Mouse (Mus musculus) gastrocnemius, postnatal 10 days (tissue): ENCODE results near the gene Papln. TPM values are rescaled to one million over a fixed set of nuclear protein-coding genes. Genes with fewer than 3 reads are reported as not detected.
A peak's percentile ranks its signal among the peaks of the same experiment; 100 is the strongest.

Experiments used
- DNase-seq: peaks from one replicate; pipeline ENCODE4 v3.0.0; 2021; ENCODE audit warnings: mixed read lengths
- total RNA-seq, 2 experiments: library from RNA; stranded (reverse); gene quantifications; 2 replicates each; pipeline ENCODE4 v1.2.3; 2021

Papln gene
- total RNA-seq, 2 experiments from 2014 or later, result 5.9 to 6.6 TPM

- DNase-seq, result no peak
These were observed 4.4 kb downstream of the Papln start for GRCm38 (mm10) chr12:83767833-83768232.

- no peak for DNase-seq
These were observed 4.9 kb downstream of the Papln start for GRCm38 (mm10) chr12:83768235-83768899.

DNA sequence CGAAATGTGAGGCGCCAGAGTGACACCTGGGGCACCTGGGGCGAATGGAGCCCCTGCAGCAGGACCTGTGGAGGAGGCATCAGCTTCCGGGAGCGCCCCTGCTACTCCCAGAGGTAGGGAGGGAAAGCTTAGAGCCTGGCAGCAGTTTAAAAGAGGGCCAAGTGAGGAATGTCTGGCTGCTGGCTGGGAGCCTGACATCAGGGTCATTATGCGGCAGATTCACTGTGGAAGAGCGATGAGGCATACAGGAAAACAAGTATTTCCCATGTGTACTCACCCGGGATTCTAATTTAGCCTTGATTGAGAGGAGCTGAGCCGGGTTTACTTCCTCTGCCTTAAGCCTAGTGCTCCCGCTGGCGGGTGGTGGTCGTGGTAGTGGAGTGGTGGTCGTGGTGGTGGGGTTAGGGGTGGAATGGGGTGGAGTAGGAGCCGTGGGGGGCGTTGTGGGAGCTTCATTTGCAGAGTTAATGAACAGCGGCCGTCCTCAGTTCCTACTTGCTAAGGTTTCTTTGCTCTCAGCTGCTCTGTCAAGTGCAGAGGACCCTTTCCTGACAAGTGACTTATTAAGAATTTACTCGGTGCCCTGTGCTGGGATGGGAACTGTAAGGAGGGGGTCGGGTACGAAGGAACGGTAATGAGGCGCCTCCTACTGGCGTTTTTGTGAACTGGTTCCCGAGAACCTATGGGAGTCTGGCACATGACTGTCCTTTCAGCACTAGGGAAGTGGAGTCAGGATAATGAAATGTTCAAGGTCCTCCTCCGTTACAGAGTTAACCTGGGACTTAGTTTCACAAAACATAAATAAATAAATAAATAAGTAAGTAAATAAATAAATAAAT is 7.2 kb downstream of the Papln start:
- DNase-seq, result peak; percentile 73

- no peak for DNase-seq
These were observed 12.2 kb downstream of the Papln start for GRCm38 (mm10) chr12:83775621-83776020.

- DNase-seq, result no peak
These were observed 13.3 kb downstream of the Papln start for GRCm38 (mm10) chr12:83776766-83777165.

GRCm38 (mm10) chr12:83780181-83780580 is 16.7 kb downstream of the Papln start:
- no peak for DNase-seq

GRCm38 (mm10) chr12:83781204-83781603 is 17.8 kb downstream of the Papln start:
- no peak for DNase-seq

GRCm38 (mm10) chr12:83781640-83782278 is 18.3 kb downstream of the Papln start:
- DNase-seq, result no peak

DNA sequence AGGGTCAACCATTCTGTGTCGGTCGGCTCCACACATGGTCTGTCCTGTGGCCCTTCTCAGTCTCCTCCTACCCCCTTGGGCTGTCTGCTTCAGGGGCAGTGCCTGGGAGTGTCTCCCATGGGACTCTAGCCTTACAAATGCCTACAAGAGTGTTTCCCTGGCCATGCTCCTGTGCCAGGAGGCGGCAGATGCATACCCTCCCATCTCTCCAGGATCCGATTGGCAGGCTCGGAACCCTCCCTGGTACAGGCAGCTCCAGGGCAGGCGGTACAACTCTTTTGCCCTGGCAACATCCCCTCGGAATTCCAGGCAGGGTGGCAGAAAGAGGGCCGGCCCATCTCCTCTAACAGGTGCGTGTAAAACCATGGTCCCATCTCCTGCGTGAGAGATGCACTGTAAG is 19.2 kb downstream of the Papln start:
- DNase-seq, result no peak

DNA sequence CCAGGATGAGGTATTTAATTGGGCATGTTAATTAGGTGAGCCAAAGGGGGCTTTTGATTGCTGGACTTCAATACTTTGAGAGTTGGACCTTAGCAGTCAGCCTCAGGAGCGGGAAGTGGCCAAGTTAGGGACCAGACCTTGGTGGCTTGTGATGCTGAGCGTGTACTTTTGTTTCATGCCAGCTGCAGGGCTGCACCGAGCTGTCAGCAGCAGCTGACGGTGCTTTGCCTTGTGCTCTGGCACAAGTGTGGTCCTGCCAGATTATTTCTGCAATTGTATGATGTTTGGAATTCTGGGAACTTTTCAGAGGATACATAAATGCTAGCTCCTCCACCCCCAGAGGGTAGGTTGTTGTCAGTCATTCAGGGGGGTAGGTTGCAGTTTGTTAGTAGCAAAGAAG is 21.9 kb downstream of the Papln start:
- no peak for DNase-seq

DNA sequence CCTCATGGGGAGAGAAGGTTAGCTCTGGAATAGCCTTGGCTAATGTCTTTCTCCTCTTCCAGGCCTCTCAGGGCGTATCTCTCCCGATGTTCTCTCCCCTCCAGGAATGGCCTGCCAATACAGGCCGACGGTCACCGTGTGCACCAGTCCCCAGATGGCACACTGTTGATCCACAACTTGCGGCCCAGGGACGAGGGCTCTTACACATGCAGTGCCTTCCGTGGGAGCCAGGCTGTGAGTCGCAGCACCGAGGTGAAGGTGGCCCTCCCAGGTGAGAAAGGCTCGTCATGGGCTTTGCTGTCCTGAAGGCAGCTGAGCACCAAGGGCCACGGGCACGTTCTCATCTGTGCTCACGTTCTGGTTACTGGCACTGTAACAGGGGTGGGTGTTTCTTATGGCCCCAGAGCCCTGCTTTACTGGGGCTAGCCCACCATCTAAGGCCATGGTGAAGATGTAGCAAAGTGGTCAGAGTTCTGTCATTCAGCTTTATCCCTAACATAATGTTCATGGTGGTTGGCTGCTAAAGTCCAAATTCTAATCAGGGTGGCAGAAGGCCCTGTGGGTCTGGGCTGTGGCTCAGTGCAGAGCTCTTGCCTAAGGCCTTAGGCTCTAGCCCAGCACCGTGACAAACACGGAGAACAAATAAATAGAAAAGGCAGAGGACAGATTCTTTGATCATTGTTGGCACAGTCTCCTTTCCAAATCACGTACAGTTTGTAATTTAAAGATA is 25.8 kb downstream of the Papln start:
- DNase-seq, result no peak

- no peak for DNase-seq
These were observed 26.3 kb downstream of the Papln start for GRCm38 (mm10) chr12:83789781-83790140.

DNA sequence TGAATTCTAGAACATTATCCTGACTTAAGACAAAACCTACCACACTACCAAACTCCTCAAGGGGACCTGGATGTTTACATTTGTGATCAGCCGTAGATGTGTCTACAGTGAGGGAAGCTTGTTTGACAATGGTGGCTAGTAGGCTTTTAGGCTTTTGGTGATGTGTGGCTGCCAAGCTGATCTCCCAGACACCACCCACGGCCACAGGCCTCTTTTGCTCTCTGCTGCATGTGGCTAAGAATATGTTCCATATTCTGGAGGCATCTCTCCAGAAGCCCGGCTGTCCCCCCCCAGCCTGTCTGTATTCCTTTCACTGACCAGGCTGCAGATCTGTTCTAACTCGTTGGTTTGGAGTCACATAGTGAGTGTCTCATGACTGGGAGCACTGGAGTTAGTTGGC is 27.3 kb downstream of the Papln start:
- DNase-seq, result no peak

DNA sequence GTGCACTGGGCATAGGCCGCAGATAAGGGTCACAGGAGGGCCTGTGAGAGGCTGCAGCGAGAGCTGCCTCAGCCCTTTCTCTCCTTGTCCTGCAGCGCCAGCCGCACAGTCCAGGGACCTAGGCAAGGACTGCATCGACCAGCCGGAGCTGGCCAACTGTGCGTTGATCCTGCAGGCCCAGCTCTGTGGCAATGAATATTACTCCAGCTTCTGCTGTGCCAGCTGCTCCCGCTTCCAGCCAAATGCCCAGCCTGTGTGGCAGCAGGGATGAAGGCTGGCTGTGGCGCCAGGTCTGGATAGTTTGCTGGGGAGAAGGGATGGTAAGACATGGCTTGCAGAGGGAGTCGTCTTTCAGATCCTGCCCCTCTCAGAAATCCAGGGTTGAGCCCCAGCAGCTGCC is 28.3 kb downstream of the Papln start:
- no peak for DNase-seq

- no peak for DNase-seq
These were observed 29.4 kb downstream of the Papln start for GRCm38 (mm10) chr12:83792706-83793410.

DNA sequence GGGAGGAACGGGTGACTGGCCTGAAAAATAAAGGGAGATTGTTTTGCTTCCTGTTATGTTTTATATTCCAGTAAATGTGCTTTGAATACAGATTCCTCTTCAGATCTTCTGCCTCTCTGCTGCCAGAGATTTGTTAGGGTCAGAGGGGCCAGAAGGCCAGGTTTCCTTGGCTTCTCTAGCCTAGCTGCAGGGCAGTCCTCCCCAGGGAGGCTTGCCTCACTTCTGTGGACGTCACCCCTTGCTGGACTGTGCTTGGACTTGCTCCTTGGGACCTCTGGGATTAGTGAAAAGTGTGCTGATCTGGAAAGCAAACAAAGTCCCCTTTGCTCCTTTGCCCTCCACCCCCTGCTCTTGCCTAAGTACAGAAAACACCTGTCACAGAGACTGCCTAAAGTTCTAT is 31.6 kb downstream of the Papln start:
- no peak for DNase-seq

GRCm38 (mm10) chr12:83795586-83795985 is 32.2 kb downstream of the Papln start:
- no peak for DNase-seq

DNA sequence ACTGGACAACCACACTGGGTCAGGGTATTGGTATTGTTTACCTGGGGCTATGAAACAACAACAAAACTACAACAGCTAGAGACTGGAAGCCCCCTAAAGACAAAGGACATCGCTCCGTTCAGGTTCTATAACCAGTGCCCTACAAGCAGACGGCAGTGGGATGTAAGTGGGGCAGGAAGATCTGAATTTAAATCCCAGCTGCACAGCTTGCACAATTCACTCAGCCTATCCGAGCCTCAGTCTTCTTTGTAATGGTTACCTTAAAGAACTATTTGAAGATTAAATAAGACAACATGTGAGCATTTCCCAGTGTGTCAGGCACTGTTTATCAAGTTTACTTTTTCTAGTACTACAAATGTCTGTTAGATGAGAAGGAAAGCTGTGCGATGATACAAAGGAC is 34.9 kb downstream of the Papln start:
- no peak for DNase-seq

GRCm38 (mm10) chr12:83800943-83801342 is 37.5 kb downstream of the Papln start:
- no peak for DNase-seq

GRCm38 (mm10) chr12:83803641-83804040 is 40.2 kb downstream of the Papln start:
- DNase-seq, result no peak

DNA sequence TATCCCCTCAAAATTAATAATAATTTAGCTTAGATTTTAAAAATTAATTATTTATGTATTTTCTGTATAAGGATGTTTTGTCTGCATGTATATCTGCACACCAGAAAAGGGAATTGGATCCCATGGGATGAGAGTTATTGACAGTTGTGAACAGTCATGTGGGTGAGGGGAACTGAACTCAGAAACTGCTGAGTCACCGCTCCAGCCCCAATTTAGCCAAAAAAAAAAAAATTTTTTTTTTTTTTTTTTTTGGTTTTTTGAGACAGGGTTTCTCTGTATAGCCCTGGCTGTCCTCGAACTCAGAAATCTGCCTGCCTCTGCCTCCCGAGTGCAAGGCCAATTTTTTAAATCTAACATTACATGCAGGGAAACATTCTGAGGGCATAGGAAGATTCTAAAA is 48.5 kb downstream of the Papln start:
- no peak for DNase-seq

DNA sequence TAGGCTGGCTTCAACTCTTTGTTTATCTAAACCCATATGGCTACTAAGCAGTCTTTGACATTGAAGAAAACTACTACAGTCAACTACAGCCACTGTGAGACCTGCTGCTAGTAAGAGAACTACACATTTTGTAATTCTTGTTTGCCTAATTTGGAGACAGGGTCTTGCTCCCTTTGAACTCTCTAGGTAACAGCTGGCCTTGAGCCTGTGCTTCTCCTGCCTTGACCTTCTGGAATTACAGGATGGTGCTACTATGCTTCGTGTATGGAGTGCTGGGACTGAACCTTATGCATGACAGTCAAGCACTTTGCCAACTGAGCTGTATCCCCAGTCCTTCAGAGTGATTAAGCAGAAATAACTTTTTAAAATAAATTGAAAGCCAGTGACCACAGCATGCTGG is 53.2 kb downstream of the Papln start:
- no peak for DNase-seq
